Mouse (Mus musculus): ENCODE results near the gene Hmga1b. TPM values are rescaled to one million over a fixed set of nuclear protein-coding genes. Genes with fewer than 3 reads are reported as not detected.
"Not testable (repeated sequence)": the region's sequence is repeated elsewhere in the genome, so short reads cannot be mapped to it uniquely, and the experiment has no call there.

Gene Hmga1b
- 11.2 and 13.4 TPM in 2 replicates for polyA plus RNA-seq (2014; fragmentation: Nextera tagmentation; extraction: Ambion mirVana)

DNA sequence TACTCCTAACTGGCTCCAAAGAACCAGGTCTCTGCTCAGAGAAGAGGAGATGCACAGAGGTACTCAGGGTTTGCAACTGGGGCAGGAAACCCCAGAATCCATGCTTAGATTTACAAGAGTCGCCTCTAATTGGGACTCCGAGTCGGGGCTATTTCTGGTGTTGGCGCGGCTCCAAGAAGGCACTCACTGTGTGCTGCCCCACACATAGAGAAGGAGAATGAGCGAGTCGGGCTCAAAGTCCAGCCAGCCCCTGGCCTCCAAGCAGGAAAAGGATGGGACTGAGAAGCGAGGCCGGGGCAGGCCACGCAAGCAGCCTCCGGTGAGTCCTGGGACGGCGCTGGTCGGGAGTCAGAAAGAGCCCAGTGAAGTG is at the start of gene Hmga1b:
Gene Hmga1b, plus strand, starts transcription at position 123 of the 370 bp plus-strand sequence.
- not testable (repeated sequence) for H3K4me2 ChIP-seq (ENCODE audit: low read depth, severe bottlenecking); H3K36me3 ChIP-seq (ENCODE audit: control insufficient read depth, insufficient read depth, low read length)

DNA sequence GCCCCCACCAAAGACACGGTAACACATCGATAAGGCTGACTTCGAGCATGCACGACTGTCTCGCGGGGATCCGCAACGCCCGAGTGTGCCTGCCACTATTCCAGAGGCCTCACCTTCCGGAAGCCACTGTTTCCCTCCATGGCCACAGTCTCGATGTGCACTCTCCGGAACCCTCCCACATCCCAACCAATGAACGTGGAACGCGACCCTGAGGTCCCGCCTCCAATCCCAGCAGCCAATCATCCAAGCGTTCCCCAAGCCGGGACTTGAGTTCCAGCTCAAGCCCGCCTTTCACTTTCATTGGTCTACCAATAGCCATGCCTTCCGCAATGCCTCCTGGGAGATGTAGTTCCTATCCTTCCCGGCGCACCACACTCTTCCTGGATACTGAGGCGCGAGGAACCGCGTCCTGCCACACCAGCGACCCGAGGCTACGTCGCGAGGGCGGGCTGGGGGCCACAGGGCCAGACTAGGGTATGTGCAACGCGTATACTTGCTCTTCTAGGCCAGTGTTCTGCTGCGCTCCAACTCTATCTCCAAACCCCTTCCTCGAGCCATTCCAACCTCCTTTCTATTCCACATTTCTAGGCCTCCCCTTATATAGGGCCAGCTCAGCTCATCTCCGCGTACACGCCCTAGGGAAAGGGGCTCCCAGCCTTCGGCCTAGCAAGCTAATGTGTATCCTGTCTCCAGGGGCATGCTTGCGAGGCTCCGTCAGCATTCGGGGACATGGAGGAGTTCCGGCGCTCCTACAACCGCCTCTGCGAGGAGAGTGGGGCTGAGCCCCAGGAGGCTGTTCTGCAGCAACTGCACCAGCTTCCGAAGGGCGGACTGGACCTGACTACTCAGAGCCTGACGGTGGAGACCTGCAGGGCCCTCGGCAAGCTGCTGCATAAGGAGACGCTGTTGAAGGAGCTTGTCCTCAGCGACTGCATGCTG is 48.7 kb upstream of the Hmga1b start, which contains the start of the genes Cenpx and Lrrc45:
Gene Cenpx, minus strand, starts transcription at position 159 of the 939 bp plus-strand sequence.
Gene Lrrc45, plus strand, starts transcription at position 346 of the 939 bp plus-strand sequence.
- DNase-seq (ENCODE audit: low spot score) (peak; percentile 96), ATAC-seq (ENCODE audit: insufficient number of reproducible peaks, low FRiP score, low TSS enrichment, low read depth) (peak; percentile 93)
- Histone ChIP-seq H3K4me2 (ENCODE audit: low read depth, severe bottlenecking) (peak within 1 kb of the TSS; percentile 97), H3K4me3 (ENCODE audit: low read depth, low read length) (peak within 1 kb of the TSS; percentile 51), H3K36me3 (ENCODE audit: control insufficient read depth, insufficient read depth, low read length) (peaks cover 16% of the 10 kb centered on the region; the same call in 1 of the 2 replicates), H3K9me3 (ENCODE audit: control insufficient read depth, low read length) (no peaks in the 10 kb centered on the region), H3K9ac (ENCODE audit: low read length) (peak within 1 kb of the TSS; percentile 61), H3K4me1 (ENCODE audit: control insufficient read depth, insufficient read depth, low read length) (peaks cover 20% of the 10 kb centered on the region), H3K27me3 (ENCODE audit: control insufficient read depth, insufficient read depth, low read length) (no peaks in the 10 kb centered on the region), H3K27ac (replicated peaks; ENCODE audit: low read depth, low read length) (no peak within 1 kb of the TSS; the same call in 1 of the 2 replicates)
- 3% methylated on average over 50 of the region's 53 CpGs for WGBS

More for the DNA sequence above, at the start of gene Hmga1b:
- not testable (repeated sequence) for ATAC-seq (ENCODE audit: insufficient number of reproducible peaks, low FRiP score, low TSS enrichment, low read depth); H3K4me1 ChIP-seq (ENCODE audit: control insufficient read depth, insufficient read depth, low read length); H3K9me3 ChIP-seq (ENCODE audit: control insufficient read depth, low read length); H3K9ac ChIP-seq (ENCODE audit: low read length); DNase-seq (ENCODE audit: low spot score); H3K4me3 ChIP-seq (ENCODE audit: low read depth, low read length); H3K27ac ChIP-seq (replicated peaks; ENCODE audit: low read depth, low read length); H3K27me3 ChIP-seq (ENCODE audit: control insufficient read depth, insufficient read depth, low read length)
- WGBS: 23% methylated on average over 13 of the region's 14 CpGs

DNA sequence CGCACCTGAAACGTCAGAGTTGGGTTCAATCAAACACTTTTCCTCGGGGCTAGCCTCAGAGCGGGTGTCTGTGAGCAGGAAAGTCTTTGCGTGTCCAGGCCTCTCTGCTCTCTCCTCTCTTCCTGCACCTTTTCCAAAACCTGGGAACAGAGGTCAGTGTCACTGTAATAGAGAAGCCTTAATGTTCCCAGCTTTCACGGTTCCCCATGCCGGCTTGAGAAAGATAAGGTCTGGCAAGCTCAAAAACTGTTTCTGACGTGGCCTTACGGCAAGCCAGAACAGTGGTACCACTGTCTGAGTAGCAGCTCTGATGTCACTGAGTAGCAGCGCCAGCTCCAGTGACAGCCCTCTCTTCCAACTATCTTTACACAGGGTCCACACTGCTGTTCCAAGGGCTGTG is 48.0 kb upstream of the Hmga1b start:
- no peak for DNase-seq (ENCODE audit: low spot score)
- H3K9ac ChIP-seq (ENCODE audit: low read length): peak overlapping the region; percentile 56
- H3K4me2 ChIP-seq (ENCODE audit: low read depth, severe bottlenecking): peak overlapping the region; percentile 97
- H3K9me3 ChIP-seq (ENCODE audit: control insufficient read depth, low read length): no peaks in the 10 kb centered on the region
- H3K27ac ChIP-seq (replicated peaks; ENCODE audit: low read depth, low read length): no peak overlapping the region
- no peak for ATAC-seq (ENCODE audit: insufficient number of reproducible peaks, low FRiP score, low TSS enrichment, low read depth)
- H3K4me1 ChIP-seq (ENCODE audit: control insufficient read depth, insufficient read depth, low read length): peaks cover 20% of the 10 kb centered on the region
- no peaks in the 10 kb centered on the region for H3K27me3 ChIP-seq (ENCODE audit: control insufficient read depth, insufficient read depth, low read length)
- H3K4me3 ChIP-seq (ENCODE audit: low read depth, low read length): peak overlapping the region; percentile 51
- H3K36me3 ChIP-seq (ENCODE audit: control insufficient read depth, insufficient read depth, low read length): peaks cover 16% of the 10 kb centered on the region; the same call in 1 of the 2 replicates
- WGBS: 60% methylated on average over 10 of the region's 10 CpGs

DNA sequence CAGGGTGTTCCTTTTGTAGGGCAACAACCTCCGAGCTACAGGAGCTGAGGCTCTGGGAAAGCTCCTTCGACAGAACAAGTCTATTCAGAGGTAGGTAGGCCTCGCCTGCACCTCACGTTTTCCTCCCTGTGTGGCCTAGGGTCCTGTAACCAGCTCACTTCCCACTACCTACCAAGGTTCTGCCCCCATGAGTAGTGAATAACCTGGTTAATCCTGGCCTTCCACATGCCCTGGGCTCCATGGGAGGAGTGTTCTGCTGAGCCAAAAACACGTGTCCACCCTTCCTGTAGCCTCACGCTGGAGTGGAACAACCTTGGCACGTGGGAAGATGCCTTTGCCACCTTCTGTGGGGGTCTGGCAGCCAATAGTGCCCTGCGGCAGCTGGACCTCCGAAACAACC is 47.5 kb upstream of the Hmga1b start:
- no peak overlapping the region for H3K4me3 ChIP-seq (ENCODE audit: low read depth, low read length)
- H3K4me2 ChIP-seq (ENCODE audit: low read depth, severe bottlenecking): no peak overlapping the region
- peaks cover 16% of the 10 kb centered on the region; the same call in 1 of the 2 replicates for H3K36me3 ChIP-seq (ENCODE audit: control insufficient read depth, insufficient read depth, low read length)
- H3K27me3 ChIP-seq (ENCODE audit: control insufficient read depth, insufficient read depth, low read length): no peaks in the 10 kb centered on the region
- 90% methylated on average over 9 of the region's 9 CpGs for WGBS
- DNase-seq (ENCODE audit: low spot score) (no peak), ATAC-seq (ENCODE audit: insufficient number of reproducible peaks, low FRiP score, low TSS enrichment, low read depth) (no peak)
- no peak overlapping the region for H3K27ac ChIP-seq (replicated peaks; ENCODE audit: low read depth, low read length)
- peaks cover 20% of the 10 kb centered on the region for H3K4me1 ChIP-seq (ENCODE audit: control insufficient read depth, insufficient read depth, low read length)
- H3K9ac ChIP-seq (ENCODE audit: low read length): peak overlapping the region; percentile 35; the same call in 1 of the 2 replicates
- H3K9me3 ChIP-seq (ENCODE audit: control insufficient read depth, low read length): no peaks in the 10 kb centered on the region

DNA sequence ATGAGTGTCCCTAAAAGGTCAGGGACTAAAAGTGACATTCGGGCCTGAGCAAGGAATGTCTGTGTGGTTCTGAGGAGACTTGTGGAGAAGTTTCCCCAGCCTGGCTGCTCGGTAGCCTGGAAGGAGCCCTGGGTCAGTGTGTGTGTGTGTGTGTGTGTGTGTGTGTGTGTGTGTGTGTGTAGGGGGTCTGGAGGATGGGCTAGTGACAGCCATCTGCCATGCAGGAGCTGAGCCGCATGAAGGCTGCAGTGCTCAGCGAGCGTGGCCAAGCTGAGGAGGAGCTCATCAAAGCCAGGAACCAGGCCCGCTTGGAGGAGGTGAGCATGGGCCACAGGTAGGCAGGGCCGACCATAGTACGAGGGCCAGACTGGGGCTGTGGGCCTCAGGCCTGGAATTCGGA is 43.4 kb upstream of the Hmga1b start:
- Histone ChIP-seq H3K27me3 (ENCODE audit: control insufficient read depth, insufficient read depth, low read length) (no peaks in the 10 kb centered on the region), H3K36me3 (ENCODE audit: control insufficient read depth, insufficient read depth, low read length) (peaks cover 16% of the 10 kb centered on the region; the same call in 1 of the 2 replicates), H3K4me2 (ENCODE audit: low read depth, severe bottlenecking) (no peak overlapping the region), H3K9ac (ENCODE audit: low read length) (no peak overlapping the region), H3K4me3 (ENCODE audit: low read depth, low read length) (no peak overlapping the region), H3K9me3 (ENCODE audit: control insufficient read depth, low read length) (no peaks in the 10 kb centered on the region), H3K27ac (replicated peaks; ENCODE audit: low read depth, low read length) (no peak overlapping the region), H3K4me1 (ENCODE audit: control insufficient read depth, insufficient read depth, low read length) (peaks cover 22% of the 10 kb centered on the region)
- no peak for DNase-seq (ENCODE audit: low spot score)
- ATAC-seq (ENCODE audit: insufficient number of reproducible peaks, low FRiP score, low TSS enrichment, low read depth): no peak
- 90% methylated on average over 9 of the region's 9 CpGs for WGBS

DNA sequence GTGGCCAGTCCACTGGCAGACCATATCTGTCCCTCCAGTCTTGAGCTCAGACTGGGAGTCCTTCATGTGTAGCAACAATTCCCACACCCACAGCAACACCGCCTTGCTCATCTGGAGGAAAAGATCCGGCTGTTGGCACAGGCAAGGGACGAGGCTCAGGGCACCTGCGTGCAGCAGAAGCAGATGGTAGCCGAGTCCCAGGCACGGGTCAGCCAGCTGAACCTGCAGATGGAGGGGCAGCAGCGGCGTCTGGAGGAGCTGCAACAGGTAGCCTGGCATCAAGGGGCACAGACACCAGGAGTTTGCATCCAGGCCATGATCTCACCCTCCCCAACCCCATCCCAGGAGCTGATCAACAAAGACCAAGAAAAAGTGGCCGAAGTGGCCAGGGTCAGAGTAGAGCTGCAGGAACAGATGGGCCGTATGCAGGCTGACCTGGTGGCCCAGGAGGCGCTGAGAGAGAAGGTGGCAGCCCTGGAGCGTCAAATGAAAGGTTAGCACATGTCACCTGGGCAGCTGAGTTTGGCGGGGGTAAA is 42.7 kb upstream of the Hmga1b start:
- Histone ChIP-seq H3K36me3 (ENCODE audit: control insufficient read depth, insufficient read depth, low read length) (peaks cover 16% of the 10 kb centered on the region; the same call in 1 of the 2 replicates), H3K4me3 (ENCODE audit: low read depth, low read length) (no peak overlapping the region), H3K4me2 (ENCODE audit: low read depth, severe bottlenecking) (no peak overlapping the region), H3K9ac (ENCODE audit: low read length) (no peak overlapping the region), H3K9me3 (ENCODE audit: control insufficient read depth, low read length) (no peaks in the 10 kb centered on the region), H3K27me3 (ENCODE audit: control insufficient read depth, insufficient read depth, low read length) (no peaks in the 10 kb centered on the region), H3K27ac (replicated peaks; ENCODE audit: low read depth, low read length) (no peak overlapping the region), H3K4me1 (ENCODE audit: control insufficient read depth, insufficient read depth, low read length) (peaks cover 16% of the 10 kb centered on the region; the same call in 1 of the 2 replicates)
- no peak for ATAC-seq (ENCODE audit: insufficient number of reproducible peaks, low FRiP score, low TSS enrichment, low read depth)
- 86% methylated on average over 13 of the region's 13 CpGs for WGBS
- no peak for DNase-seq (ENCODE audit: low spot score)

DNA sequence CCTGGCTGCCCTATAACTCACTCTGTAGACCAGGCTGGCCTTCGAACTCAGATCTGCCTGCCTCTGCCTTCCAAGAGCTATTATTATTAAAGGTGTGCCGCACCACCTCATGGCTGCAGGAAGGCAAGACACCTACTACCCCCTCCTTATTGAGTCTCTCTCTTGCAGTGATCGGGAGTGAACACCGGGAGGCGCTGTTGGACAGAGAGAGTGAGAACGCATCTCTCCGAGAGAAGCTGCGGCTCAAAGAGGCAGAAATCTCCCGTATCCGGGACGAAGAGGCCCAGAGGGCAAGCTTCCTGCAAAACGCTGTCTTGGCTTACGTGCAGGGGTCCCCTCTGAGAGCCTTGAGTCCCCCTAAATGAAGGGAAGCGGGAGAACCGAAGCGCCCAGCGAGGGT is 42.1 kb upstream of the Hmga1b start:
- 13% methylated on average over 17 of the region's 17 CpGs for WGBS
- H3K4me2 ChIP-seq (ENCODE audit: low read depth, severe bottlenecking): peak overlapping the region; percentile 97
- peak; percentile 97 for DNase-seq (ENCODE audit: low spot score)
- no peaks in the 10 kb centered on the region for H3K9me3 ChIP-seq (ENCODE audit: control insufficient read depth, low read length)
- peak overlapping the region; percentile 56 for H3K9ac ChIP-seq (ENCODE audit: low read length)
- peak overlapping the region; percentile 58; the same call in 1 of the 2 replicates for H3K4me3 ChIP-seq (ENCODE audit: low read depth, low read length)
- no peak overlapping the region for H3K27ac ChIP-seq (replicated peaks; ENCODE audit: low read depth, low read length)
- H3K36me3 ChIP-seq (ENCODE audit: control insufficient read depth, insufficient read depth, low read length): peaks cover 14% of the 10 kb centered on the region; the same call in 1 of the 2 replicates
- H3K4me1 ChIP-seq (ENCODE audit: control insufficient read depth, insufficient read depth, low read length): peaks cover 16% of the 10 kb centered on the region; the same call in 1 of the 2 replicates
- ATAC-seq (ENCODE audit: insufficient number of reproducible peaks, low FRiP score, low TSS enrichment, low read depth): no peak
- H3K27me3 ChIP-seq (ENCODE audit: control insufficient read depth, insufficient read depth, low read length): no peaks in the 10 kb centered on the region

Measured in limb, embryonic 11.5 days (tissue).